In the genomic region with DNA sequence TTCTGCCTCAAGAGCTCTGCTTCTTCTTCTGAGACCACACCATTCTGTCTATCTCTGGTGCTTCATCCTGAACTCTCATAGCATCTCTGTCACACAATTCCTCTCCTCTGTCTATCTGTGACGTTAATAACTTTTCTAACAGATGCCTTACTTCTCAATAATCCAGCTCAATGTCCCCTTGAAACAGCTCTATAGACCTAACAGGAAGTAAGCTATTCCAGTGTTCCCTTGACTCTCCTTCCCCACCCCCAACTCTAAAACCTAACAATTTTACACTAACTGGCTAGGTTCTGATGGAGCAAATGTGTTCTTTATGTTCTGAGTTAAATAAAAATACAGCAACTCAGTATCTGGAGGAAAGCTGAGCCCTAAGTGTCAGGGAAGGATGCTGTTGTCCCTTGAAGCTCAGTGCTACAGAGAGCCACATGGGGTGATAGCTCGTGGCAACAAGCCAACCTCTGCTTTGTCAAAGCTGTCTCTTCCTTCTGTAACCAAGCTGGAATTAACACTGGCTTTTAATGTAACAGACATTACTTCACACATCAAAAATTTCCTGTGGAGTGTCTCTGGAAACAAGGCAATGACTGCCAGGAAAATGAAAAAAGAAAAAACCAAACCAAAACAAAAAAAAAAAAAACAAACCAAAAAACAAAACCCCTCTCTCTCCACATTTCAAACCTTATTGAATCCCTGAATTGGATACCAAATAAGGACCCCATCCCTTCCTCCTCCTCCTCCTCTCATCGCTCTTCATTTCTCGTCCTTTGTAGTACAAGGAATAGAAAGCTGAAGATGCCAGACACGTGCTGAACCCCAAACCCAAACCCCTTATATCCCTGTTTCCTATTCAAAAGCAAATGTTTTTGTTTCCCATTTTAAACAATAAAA, we compare ENCODE assay signal across 9 mouse cellular contexts.
DNase-seq lines count a peak whose midpoint lies in the region; ATAC-seq lines count a peak whose summit lies in the region.
"Had no signal": no experiment of that assay in that cellular context is flagged by ENCODE, and none has a peak within 500 bp of the region (broad histone marks: within the 10 kb centered on the region; RNA-seq: fewer than 3 reads in every experiment).

No protein-coding gene starts in this region.

- H3K27ac ChIP-seq in embryonic facial prominence, embryonic 14.5 days (replicated peaks; ENCODE audit: low read depth, low read length) = peak overlapping the region; percentile 67
- no peak overlapping the region for H3K27ac ChIP-seq in embryonic facial prominence, embryonic 10.5 days (replicated peaks)
- no peak overlapping the region for H3K27ac ChIP-seq in midbrain, embryonic 14.5 days (replicated peaks; ENCODE audit: low read depth, low read length)
- no peak overlapping the region for H3K27ac ChIP-seq in liver, embryonic 12.5 days
- H3K27ac ChIP-seq: liver, embryonic 15.5 days had no signal

- H3K36me3 ChIP-seq in embryonic facial prominence, embryonic 14.5 days (ENCODE audit: control insufficient read depth, insufficient read depth, low read length) = peaks cover 10% of the 10 kb centered on the region
- no peaks in the 10 kb centered on the region for H3K36me3 ChIP-seq in embryonic facial prominence, embryonic 10.5 days (replicated peaks)
- peaks cover 16% of the 10 kb centered on the region; the same call in 1 of the 2 replicates for H3K36me3 ChIP-seq in midbrain, embryonic 14.5 days (ENCODE audit: control insufficient read depth, insufficient read depth, low read length)
- no peaks in the 10 kb centered on the region for H3K36me3 ChIP-seq in liver, embryonic 12.5 days
- H3K36me3 ChIP-seq: liver, embryonic 15.5 days had no signal

- H3K4me2 ChIP-seq in embryonic facial prominence, embryonic 14.5 days (ENCODE audit: low read depth, low read length) = no peak overlapping the region
- H3K4me2 ChIP-seq in midbrain, embryonic 14.5 days (ENCODE audit: low read length) = no peak overlapping the region
- no peak overlapping the region for H3K4me2 ChIP-seq in liver, embryonic 12.5 days
- H3K4me2 ChIP-seq: liver, embryonic 15.5 days had no signal

- H3K9ac ChIP-seq in embryonic facial prominence, embryonic 14.5 days (ENCODE audit: low read depth, low read length) = no peak overlapping the region
- no peak overlapping the region for H3K9ac ChIP-seq in midbrain, embryonic 14.5 days (replicated peaks; ENCODE audit: low read length)
- no peak overlapping the region for H3K9ac ChIP-seq in liver, embryonic 12.5 days
- H3K9ac ChIP-seq: liver, embryonic 15.5 days had no signal

- WGBS in embryonic facial prominence, embryonic 14.5 days = 53% methylated on average over 5 of the region's 5 CpGs
- WGBS in embryonic facial prominence, embryonic 10.5 days = 77% methylated on average over 5 of the region's 5 CpGs
- WGBS in midbrain, embryonic 14.5 days = 66% methylated on average over 5 of the region's 5 CpGs
- WGBS in liver, embryonic 12.5 days (ENCODE audit: insufficient replicate concordance) = 61% methylated on average over 5 of the region's 5 CpGs

- H3K27me3 ChIP-seq in embryonic facial prominence, embryonic 14.5 days (replicated peaks; ENCODE audit: control insufficient read depth, insufficient read depth, low read length) = no peaks in the 10 kb centered on the region
- no peaks in the 10 kb centered on the region for H3K27me3 ChIP-seq in embryonic facial prominence, embryonic 10.5 days (replicated peaks; ENCODE audit: low read depth, poor library complexity, severe bottlenecking)
- no peaks in the 10 kb centered on the region for H3K27me3 ChIP-seq in midbrain, embryonic 14.5 days (ENCODE audit: control insufficient read depth, insufficient read depth, low read length)
- no peaks in the 10 kb centered on the region for H3K27me3 ChIP-seq in liver, embryonic 12.5 days (replicated peaks)
- H3K27me3 ChIP-seq: liver, embryonic 15.5 days had no signal

- DNase-seq in embryonic facial prominence, embryonic 14.5 days (ENCODE audit: low spot score) = peak; percentile 65
- DNase-seq in embryonic facial prominence, embryonic 10.5 days (ENCODE audit: low spot score) = no peak
- peak; percentile 57 for DNase-seq in testis, postnatal 10 days (ENCODE audit: low spot score)
- DNase-seq in testis, postnatal 14 days (ENCODE audit: low spot score) = no peak
- peak; percentile 8 to 10 for DNase-seq in kidney, adult 8-10 months
- peak; percentile 65 for DNase-seq in midbrain, embryonic 14.5 days
- no peak for DNase-seq in c-Kit-positive CD71-positive TER-119-positive erythroid progenitor cells, embryonic 14.5 days (ENCODE audit: low spot score)

- H3K4me1 ChIP-seq in embryonic facial prominence, embryonic 14.5 days (ENCODE audit: control insufficient read depth, insufficient read depth, low read length) = peaks cover 7% of the 10 kb centered on the region; the same call in 1 of the 2 replicates
- no peaks in the 10 kb centered on the region for H3K4me1 ChIP-seq in embryonic facial prominence, embryonic 10.5 days
- H3K4me1 ChIP-seq in midbrain, embryonic 14.5 days (ENCODE audit: control insufficient read depth, insufficient read depth, low read length) = no peaks in the 10 kb centered on the region
- H3K4me1 ChIP-seq in liver, embryonic 12.5 days = no peaks in the 10 kb centered on the region
- H3K4me1 ChIP-seq: liver, embryonic 15.5 days had no signal

- no peak overlapping the region for H3K4me3 ChIP-seq in embryonic facial prominence, embryonic 14.5 days (ENCODE audit: low read depth, low read length)
- no peak overlapping the region for H3K4me3 ChIP-seq in embryonic facial prominence, embryonic 10.5 days
- H3K4me3 ChIP-seq in midbrain, embryonic 14.5 days (replicated peaks; ENCODE audit: low read depth, low read length) = no peak overlapping the region
- no peak overlapping the region for H3K4me3 ChIP-seq in liver, embryonic 12.5 days
- H3K4me3 ChIP-seq: liver, embryonic 15.5 days had no signal

- no peaks in the 10 kb centered on the region for H3K9me3 ChIP-seq in embryonic facial prominence, embryonic 14.5 days (ENCODE audit: control insufficient read depth, low read length)
- no peaks in the 10 kb centered on the region for H3K9me3 ChIP-seq in embryonic facial prominence, embryonic 10.5 days
- no peaks in the 10 kb centered on the region for H3K9me3 ChIP-seq in midbrain, embryonic 14.5 days (ENCODE audit: control insufficient read depth, low read length)
- H3K9me3 ChIP-seq in liver, embryonic 12.5 days (replicated peaks) = no peaks in the 10 kb centered on the region
- H3K9me3 ChIP-seq: liver, embryonic 15.5 days had no signal

- peak; percentile 67; the same call in 1 of the 2 replicates for ATAC-seq in embryonic facial prominence, embryonic 14.5 days (ENCODE audit: low read depth)
- ATAC-seq in midbrain, embryonic 14.5 days (ENCODE audit: low FRiP score, low TSS enrichment) = no peak
- ATAC-seq in liver, embryonic 12.5 days = no peak

Comparison
In these comparisons a context has a peak if more than half of its experiments do, and no peak if none do; other contexts are left out.
1. DNase-seq: peak in embryonic facial prominence, embryonic 14.5 days (single experiment), testis, postnatal 10 days (single experiment), kidney, adult 8-10 months (2 of 2) and midbrain, embryonic 14.5 days (single experiment); none in embryonic facial prominence, embryonic 10.5 days (single experiment), testis, postnatal 14 days (single experiment) and c-Kit-positive CD71-positive TER-119-positive erythroid progenitor cells, embryonic 14.5 days (single experiment).